Mouse (Mus musculus) lung, postnatal 0 days (tissue): ENCODE data around the gene Hist1h2bj. TPM values are rescaled to one million over a fixed set of nuclear protein-coding genes. Genes with fewer than 3 reads are reported as not detected.
"Not testable (repeated sequence)": the region's sequence is repeated elsewhere in the genome, so short reads cannot be mapped to it uniquely, and the experiment has no call there.

Experiments
- ATAC-seq: fragments of 200-750 bp; cut with Nextera tagmentation; 2 replicates; pipeline ENCODE4 v1.8.0; 2017; ENCODE audit warnings: moderate library complexity
- DNase-seq: peaks from one replicate; pipeline ENCODE4 v3.0.0-alpha.2; 2016; ENCODE audit warnings: low spot score
- H3K27ac ChIP-seq: fragments of 300-500 bp; sonication (generic); 2 replicates; pipeline ENCODE4 v1.5.1; 2014; ENCODE audit warnings: antibody characterized with exemption, mild to moderate bottlenecking, low read length, mixed read lengths
- H3K27me3 ChIP-seq: fragments of 300-500 bp; sonication (generic); replicated peaks from 2 replicates; pipeline ENCODE4 v1.6.1; 2014; ENCODE audit warnings: low read length, mixed read lengths; ENCODE audit not compliant: insufficient read depth
- H3K36me3 ChIP-seq: fragments of 300-500 bp; sonication (generic); 2 replicates; pipeline ENCODE4 v1.6.1; 2014; ENCODE audit warnings: low read length, mixed read lengths; ENCODE audit not compliant: insufficient read depth
- H3K4me1 ChIP-seq: fragments of 300-500 bp; sonication (generic); 2 replicates; pipeline ENCODE4 v1.6.1; 2014; ENCODE audit warnings: antibody characterized with exemption, low read depth, low read length, mixed read lengths; ENCODE audit not compliant: insufficient read depth
- H3K4me2 ChIP-seq: fragments of 300-500 bp; sonication (generic); replicated peaks from 2 replicates; pipeline ENCODE4 v1.6.1; 2014; ENCODE audit warnings: low read depth, mild to moderate bottlenecking, low read length, moderate library complexity, mixed read lengths
- H3K4me3 ChIP-seq: fragments of 300-500 bp; sonication (generic); 2 replicates; pipeline ENCODE4 v1.5.1; 2014; ENCODE audit warnings: low read depth, low read length
- H3K9ac ChIP-seq: fragments of 300-500 bp; sonication (generic); replicated peaks from 2 replicates; pipeline ENCODE4 v1.6.1; 2014; ENCODE audit warnings: low read depth, mild to moderate bottlenecking
- H3K9me3 ChIP-seq: fragments of 300-500 bp; sonication (generic); 2 replicates; pipeline ENCODE4 v1.6.1; 2016; ENCODE audit warnings: low read length, mixed read lengths
- CTCF ChIP-seq: IDR thresholded peaks from 2 replicates; pipeline ENCODE4 v1.5.1; 2016; ENCODE audit warnings: antibody characterized with exemption, mild to moderate bottlenecking
- EP300 ChIP-seq: IDR thresholded peaks from 2 replicates; pipeline ENCODE4 v1.6.1; 2016; ENCODE audit warnings: antibody characterized with exemption, mild to moderate bottlenecking, control low read depth
- WGBS: fragments of 180-500 bp; shearing (Covaris S2); extraction: QIAGEN DNeasy Blood & Tissue Kit; methylation state at CpG from one replicate; pipeline ENCODE4 v1.1.7; 2014; 5-methylcytosine and 5-hydroxymethylcytosine counted together
- polyA plus RNA-seq: library from polyadenylated mRNA; unstranded; fragments of >200 nt; fragmentation: Nextera tagmentation; extraction: Ambion mirVana; gene quantifications from 2 replicates; pipeline ENCODE4 v1.2.1, GENCODE M21; 2015

The Hist1h2bj gene
- polyA plus RNA-seq, 1 experiment from 2014 or later: 1.0 TPM

DNA sequence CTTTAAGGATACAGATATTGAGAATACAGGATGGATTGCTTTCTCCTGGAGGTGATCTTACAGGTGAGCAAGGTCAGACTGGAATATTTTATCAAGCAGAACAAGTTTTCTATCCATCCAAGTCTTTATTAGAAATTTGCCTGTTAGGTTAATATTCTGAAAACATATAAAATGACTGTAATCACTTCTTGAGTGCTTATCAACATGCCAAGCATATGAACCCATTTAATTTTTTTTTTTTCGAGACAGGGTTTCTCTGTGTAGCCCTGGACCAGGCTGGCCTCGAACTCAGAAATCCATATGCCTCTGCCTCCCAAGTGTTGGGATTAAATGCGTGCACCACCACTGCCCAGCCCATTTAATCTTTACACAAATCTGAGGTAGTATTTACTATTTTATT is 6.0 kb upstream of the Hist1h2bj start:
- no peak for TF ChIP-seq EP300
- no peak for TF ChIP-seq CTCF
- Histone ChIP-seq H3K4me2 (no peak overlapping the region), H3K4me3 (no peak overlapping the region), H3K27ac (no peak overlapping the region), H3K9me3 (no peaks in the 10 kb centered on the region), H3K9ac (no peak overlapping the region), H3K36me3 (no peaks in the 10 kb centered on the region), H3K4me1 (peaks cover 8% of the 10 kb centered on the region; the same call in 1 of the 2 replicates), H3K27me3 (no peaks in the 10 kb centered on the region)
- ATAC-seq: no peak
- DNase-seq: no peak
- 55% methylated on average over 3 of the region's 3 CpGs for WGBS

DNA sequence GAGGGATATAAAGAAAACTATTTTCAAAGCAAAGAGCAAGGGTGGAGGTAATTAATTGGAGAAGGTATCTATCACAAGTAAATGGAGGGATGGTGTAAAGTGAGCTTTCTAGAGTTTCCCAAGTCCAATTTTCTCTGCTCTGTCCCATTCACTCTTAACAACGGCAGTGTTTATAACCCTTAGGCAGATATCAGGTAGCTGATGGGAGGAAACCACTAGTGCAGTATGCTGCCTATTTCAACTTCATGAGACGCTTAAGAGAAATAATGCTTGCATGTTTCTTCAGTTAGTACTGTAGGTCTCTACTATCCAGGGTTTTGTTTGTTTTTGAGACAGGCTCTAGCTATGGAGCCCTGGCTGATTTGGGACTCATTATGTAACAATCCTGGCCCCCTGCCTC is 5.6 kb upstream of the Hist1h2bj start:
- no peak overlapping the region for H3K4me3 ChIP-seq
- DNase-seq (no peak), ATAC-seq (no peak)
- H3K9me3 ChIP-seq: no peaks in the 10 kb centered on the region
- H3K4me2 ChIP-seq: no peak overlapping the region
- H3K36me3 ChIP-seq: no peaks in the 10 kb centered on the region
- no peak overlapping the region for H3K27ac ChIP-seq
- peaks cover 8% of the 10 kb centered on the region; the same call in 1 of the 2 replicates for H3K4me1 ChIP-seq
- 62% methylated on average over 2 of the region's 2 CpGs for WGBS
- no peaks in the 10 kb centered on the region for H3K27me3 ChIP-seq
- TF ChIP-seq CTCF (no peak), EP300 (no peak)
- H3K9ac ChIP-seq: no peak overlapping the region

DNA sequence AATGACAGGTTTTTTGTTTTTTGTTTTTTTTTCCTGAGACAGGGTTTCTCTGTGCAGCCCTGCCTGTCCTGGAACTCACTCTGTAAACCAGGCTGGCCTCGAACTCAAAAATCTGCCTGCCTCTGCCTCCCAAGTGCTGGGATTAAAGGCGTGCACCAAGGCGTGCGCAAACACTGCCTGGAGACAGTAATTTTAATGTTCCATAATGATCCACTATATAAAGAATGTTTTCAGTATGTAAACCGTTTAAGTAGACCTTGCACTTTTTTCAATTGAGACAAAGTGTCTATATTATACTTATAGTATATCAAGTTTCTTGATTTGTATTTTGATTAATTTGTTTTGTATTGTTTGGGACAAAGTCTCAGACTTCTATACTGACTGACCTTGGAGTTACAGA is 3.6 kb upstream of the Hist1h2bj start:
- Histone ChIP-seq H3K9ac (no peak overlapping the region), H3K9me3 (no peaks in the 10 kb centered on the region), H3K27me3 (no peaks in the 10 kb centered on the region), H3K4me1 (peaks cover 8% of the 10 kb centered on the region; the same call in 1 of the 2 replicates), H3K4me2 (no peak overlapping the region), H3K36me3 (no peaks in the 10 kb centered on the region), H3K27ac (no peak overlapping the region), H3K4me3 (no peak overlapping the region)
- WGBS: 61% methylated on average over 5 of the region's 5 CpGs
- TF ChIP-seq CTCF (no peak), EP300 (no peak)
- ATAC-seq (no peak), DNase-seq (no peak)

DNA sequence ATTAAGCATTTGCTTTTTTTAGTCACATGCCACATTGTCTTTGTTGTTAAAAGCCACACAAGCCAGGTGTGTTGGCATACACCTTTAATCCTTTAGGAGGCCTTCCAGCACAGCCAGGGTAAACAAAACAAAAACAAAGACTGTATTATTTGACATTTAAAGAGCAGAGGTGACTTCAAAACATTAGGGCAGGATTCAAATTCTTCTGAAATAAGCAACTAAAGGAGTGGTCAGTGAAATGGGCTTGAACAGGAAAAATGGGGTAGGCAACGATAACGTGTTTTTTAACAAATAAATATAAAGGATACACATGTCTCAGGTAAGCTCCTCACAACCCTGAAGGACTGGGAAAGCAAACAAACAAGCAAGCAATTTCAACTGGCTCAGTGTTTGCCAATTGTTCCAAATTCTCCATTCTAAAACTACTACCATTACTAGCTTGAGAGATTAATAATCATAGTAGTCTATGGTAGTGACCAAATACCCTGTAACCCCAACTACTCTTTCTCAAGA is 3.0 kb upstream of the Hist1h2bj start:
- Histone ChIP-seq H3K27ac (no peak overlapping the region), H3K9ac (no peak overlapping the region), H3K4me2 (peak overlapping the region; percentile 56; the same call in 1 of the 2 replicates), H3K4me1 (peaks cover 8% of the 10 kb centered on the region; the same call in 1 of the 2 replicates), H3K27me3 (no peaks in the 10 kb centered on the region), H3K9me3 (no peaks in the 10 kb centered on the region), H3K4me3 (no peak overlapping the region; the same call in 1 of the 2 replicates), H3K36me3 (no peaks in the 10 kb centered on the region)
- DNase-seq (no peak), ATAC-seq (no peak)
- TF ChIP-seq CTCF: no peak
- TF ChIP-seq EP300: no peak
- 0% methylated on average over 2 of the region's 2 CpGs for WGBS

DNA sequence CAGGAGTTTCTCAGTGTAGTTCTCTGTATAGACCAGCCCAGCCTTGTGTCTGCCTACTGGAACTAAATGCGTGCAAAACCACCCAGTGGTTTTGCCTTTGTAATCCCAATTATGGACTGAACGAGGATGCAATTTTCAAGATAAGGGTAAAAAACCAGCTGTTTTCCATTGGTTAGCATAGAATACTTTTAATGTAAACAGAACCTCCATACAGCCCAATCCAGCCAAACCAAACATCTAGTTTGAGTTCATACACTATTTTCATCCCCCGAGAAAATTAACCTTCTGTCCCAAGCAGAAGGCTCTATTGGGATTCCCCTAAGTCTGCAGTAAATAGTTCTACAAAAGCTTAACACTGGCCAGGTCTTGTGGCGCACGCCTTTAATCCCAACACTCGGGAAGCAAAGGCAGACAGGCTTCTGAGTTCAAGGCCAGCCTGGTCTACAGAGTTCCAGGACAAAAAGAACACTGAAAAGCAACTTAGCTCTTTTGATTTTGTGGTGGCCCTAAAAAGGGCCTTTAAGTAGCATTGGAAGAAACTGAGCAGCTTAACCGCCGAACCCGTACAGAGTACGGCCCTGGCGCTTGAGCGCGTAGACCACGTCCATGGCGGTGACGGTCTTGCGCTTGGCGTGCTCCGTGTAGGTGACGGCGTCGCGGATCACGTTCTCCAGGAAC is 2.4 kb upstream of the Hist1h2bj start:
- peak overlapping the region; percentile 26; the same call in 1 of the 2 replicates for H3K4me3 ChIP-seq

DNA sequence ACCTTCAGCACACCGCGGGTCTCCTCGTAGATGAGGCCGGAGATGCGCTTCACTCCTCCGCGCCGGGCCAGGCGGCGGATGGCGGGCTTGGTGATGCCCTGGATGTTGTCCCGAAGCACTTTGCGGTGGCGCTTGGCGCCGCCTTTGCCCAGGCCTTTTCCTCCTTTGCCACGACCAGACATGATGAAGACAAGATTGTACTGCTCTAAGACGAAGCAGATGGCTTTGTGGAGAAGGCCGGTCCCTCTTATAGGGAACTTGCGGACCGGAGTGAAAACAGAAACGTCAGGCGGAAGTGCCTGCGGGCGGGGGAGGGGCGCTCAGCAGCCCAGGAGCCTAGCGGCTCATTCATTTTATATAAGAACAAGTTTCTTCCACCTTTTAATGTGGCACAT is 1.9 kb upstream of the Hist1h2bj start, which contains the start of gene Hist1h4i:
Gene Hist1h4i, minus strand, starts transcription at position 221 of the 395 bp plus-strand sequence.
- DNase-seq: peak; percentile 93
- H3K27me3 ChIP-seq, H3K4me1 ChIP-seq, H3K36me3 ChIP-seq, H3K9me3 ChIP-seq: not testable (repeated sequence)
- peak; percentile 84 for TF ChIP-seq EP300
- Histone ChIP-seq H3K27ac (peak within 1 kb of the TSS; percentile 47), H3K9ac (peak within 1 kb of the TSS; percentile 16; the same call in 1 of the 2 replicates), H3K4me3 (peak within 1 kb of the TSS; percentile 26; the same call in 1 of the 2 replicates), H3K4me2 (peak within 1 kb of the TSS; percentile 58)
- 0% methylated on average over 22 of the region's 27 CpGs for WGBS
- peak; percentile 70 for ATAC-seq

More for the DNA sequence above, 2.4 kb upstream of the Hist1h2bj start:
- Histone ChIP-seq H3K9me3 (no peaks in the 10 kb centered on the region), H3K9ac (peak overlapping the region; percentile 16; the same call in 1 of the 2 replicates), H3K27ac (peak overlapping the region; percentile 47; the same call in 1 of the 2 replicates), H3K27me3 (no peaks in the 10 kb centered on the region), H3K4me1 (peaks cover 8% of the 10 kb centered on the region; the same call in 1 of the 2 replicates), H3K4me2 (peak overlapping the region; percentile 56), H3K36me3 (no peaks in the 10 kb centered on the region)
- ATAC-seq: no peak; the same call in 1 of the 2 replicates
- WGBS: 2% methylated on average over 20 of the region's 24 CpGs
- TF ChIP-seq EP300: no peak
- TF ChIP-seq CTCF: no peak
- DNase-seq: peak; percentile 39
